In the genomic region with DNA sequence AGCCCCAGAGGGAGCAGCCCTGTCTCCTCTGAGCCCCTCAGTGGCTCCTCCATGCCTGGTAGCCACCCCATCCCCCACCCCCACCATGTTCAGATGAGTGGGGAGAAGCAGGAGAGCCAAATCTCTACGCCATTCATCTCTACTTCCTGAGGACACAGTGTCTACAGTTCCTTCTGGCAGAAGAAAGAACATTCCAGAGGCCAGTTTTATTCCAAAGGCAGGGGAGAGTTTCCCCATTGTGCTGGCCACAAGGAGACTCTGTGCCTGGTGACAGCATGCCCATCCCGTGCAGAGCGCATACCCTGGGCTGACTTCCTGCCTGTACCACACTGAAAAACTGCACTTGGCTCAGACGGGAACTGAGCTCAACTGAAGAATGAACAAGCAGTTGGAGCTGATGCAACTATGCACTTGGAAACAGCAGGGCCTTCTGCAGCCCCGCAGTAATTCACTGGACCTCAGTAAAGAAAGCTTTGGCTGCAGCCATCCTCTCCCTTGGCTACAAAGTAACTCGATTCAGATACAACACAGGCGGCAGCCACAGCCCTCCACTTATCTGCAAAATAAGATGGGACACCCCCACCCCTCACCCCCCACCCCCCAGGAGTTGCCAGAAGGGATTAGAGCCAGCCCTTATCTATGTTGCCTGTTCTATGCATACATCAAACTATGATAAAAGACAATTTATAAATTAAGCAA, we compare ENCODE assay signal across 8 mouse cellular contexts. TPM values are rescaled to one million over a fixed set of nuclear protein-coding genes. Genes with fewer than 3 reads are reported as not detected.
DNase-seq lines count a peak whose midpoint lies in the region; ATAC-seq lines count a peak whose summit lies in the region.

No protein-coding gene starts in this region.

- peak overlapping the region; percentile 54 for H3K27ac ChIP-seq in lung, embryonic 16.5 days (ENCODE audit: low read length)
- H3K27ac ChIP-seq in stomach, embryonic 14.5 days (ENCODE audit: low read length) = peak overlapping the region; percentile 58; the same call in 1 of the 2 replicates

- DNase-seq in 416B (ENCODE audit: low read depth) = peak; percentile 79
- peak; percentile 85 for DNase-seq in brain, adult 2 months (ENCODE audit: low read depth, low spot score)
- DNase-seq in heart, postnatal 4 days = peak; percentile 55
- DNase-seq in kidney, postnatal 4 days = peak; percentile 44 to 65
- no peak for DNase-seq in thymus, postnatal 36 days

- H3K4me2 ChIP-seq in lung, embryonic 16.5 days (ENCODE audit: low read depth, low read length) = no peak overlapping the region
- H3K4me2 ChIP-seq in stomach, embryonic 14.5 days (replicated peaks; ENCODE audit: low read depth, low read length) = no peak overlapping the region

- no peak overlapping the region for H3K4me3 ChIP-seq in lung, embryonic 16.5 days (ENCODE audit: low read length)
- H3K4me3 ChIP-seq in stomach, embryonic 14.5 days (ENCODE audit: low read depth, low read length) = no peak overlapping the region

- H3K9me3 ChIP-seq in lung, embryonic 16.5 days (ENCODE audit: control insufficient read depth, low read length) = no peaks in the 10 kb centered on the region
- no peaks in the 10 kb centered on the region for H3K9me3 ChIP-seq in stomach, embryonic 14.5 days (ENCODE audit: control insufficient read depth, low read depth, low read length)

- H3K36me3 ChIP-seq in lung, embryonic 16.5 days (ENCODE audit: control insufficient read depth, insufficient read depth, low read length) = no peaks in the 10 kb centered on the region
- H3K36me3 ChIP-seq in stomach, embryonic 14.5 days (ENCODE audit: control insufficient read depth, insufficient read depth, low read length) = no peaks in the 10 kb centered on the region

- no peaks in the 10 kb centered on the region for H3K27me3 ChIP-seq in lung, embryonic 16.5 days (ENCODE audit: control insufficient read depth, insufficient read depth, low read depth, low read length)
- no peaks in the 10 kb centered on the region for H3K27me3 ChIP-seq in stomach, embryonic 14.5 days (ENCODE audit: control insufficient read depth, insufficient read depth, low read length)

- ATAC-seq in frontal cortex, adult (ENCODE audit: low TSS enrichment) = peak; percentile 86
- ATAC-seq in lung, embryonic 16.5 days (ENCODE audit: low read depth) = peak; percentile 86
- 0 out of 2 replicates have a peak, but pooled peaks have one; percentile 29 for ATAC-seq in stomach, embryonic 14.5 days (ENCODE audit: insufficient number of reproducible peaks, insufficient read depth, low FRiP score, low read depth)

- WGBS in lung, embryonic 16.5 days = 15% methylated on average over 7 of the region's 7 CpGs
- 26% methylated on average over 7 of the region's 7 CpGs for WGBS in stomach, embryonic 14.5 days

- no peak overlapping the region for H3K9ac ChIP-seq in lung, embryonic 16.5 days (ENCODE audit: low read length)
- H3K9ac ChIP-seq in stomach, embryonic 14.5 days (replicated peaks; ENCODE audit: low read depth, low read length) = peak overlapping the region; percentile 6; the same call in 1 of the 2 replicates

- H3K4me1 ChIP-seq in lung, embryonic 16.5 days (replicated peaks; ENCODE audit: control insufficient read depth, insufficient read depth, low read length) = 0 out of 2 replicates have a peak, but pooled peaks cover 3% of the 10 kb centered on the region
- peaks cover 10% of the 10 kb centered on the region; the same call in 1 of the 2 replicates for H3K4me1 ChIP-seq in stomach, embryonic 14.5 days (ENCODE audit: control insufficient read depth, insufficient read depth, low read length)

RNA-seq across cellular contexts. Expression of a gene that starts 20.6 kb away (rescaled TPM):
- 10 to 100 TPM; 12.1 to 13.3 TPM for total RNA-seq in heart, postnatal 4 days (2021)
- 1.2 and 1.8 TPM in 2 replicates for polyA plus RNA-seq in lung, embryonic 16.5 days (2015; fragmentation: Nextera tagmentation; extraction: Ambion mirVana)
- polyA plus RNA-seq in stomach, embryonic 14.5 days (2014; fragmentation: Nextera tagmentation; extraction: Ambion mirVana) = 1.1 and 1.2 TPM in 2 replicates

RNA-seq across cellular contexts. Expression of a gene that starts 24.0 kb away (rescaled TPM):
- total RNA-seq in heart, postnatal 4 days (2021) = not detected
- polyA plus RNA-seq in lung, embryonic 16.5 days (2015; fragmentation: Nextera tagmentation; extraction: Ambion mirVana) = not detected in 2 replicates
- not detected in 2 replicates for polyA plus RNA-seq in stomach, embryonic 14.5 days (2014; fragmentation: Nextera tagmentation; extraction: Ambion mirVana)

RNA-seq across cellular contexts. Expression of a gene that starts 48.1 kb away (rescaled TPM):
- total RNA-seq in heart, postnatal 4 days (2021) = under 1 TPM; 0.36 to 0.43 TPM
- 2.9 and 3.7 TPM in 2 replicates for polyA plus RNA-seq in lung, embryonic 16.5 days (2015; fragmentation: Nextera tagmentation; extraction: Ambion mirVana)
- polyA plus RNA-seq in stomach, embryonic 14.5 days (2014; fragmentation: Nextera tagmentation; extraction: Ambion mirVana) = 8.0 and 8.6 TPM in 2 replicates

Comparison
In these comparisons a context has a peak if more than half of its experiments do, and no peak if none do; other contexts are left out.
1. DNase-seq: peak in 416B (single experiment), brain, adult 2 months (single experiment), heart, postnatal 4 days (single experiment) and kidney, postnatal 4 days (2 of 2); none in thymus, postnatal 36 days (0 of 2).
2. ATAC-seq: peak in every context shown above with its lines; median percentile 86 in frontal cortex, adult; 86 in lung, embryonic 16.5 days; 29 in stomach, embryonic 14.5 days.